Mouse (Mus musculus) small intestine, adult 2 months (tissue): ENCODE data around the gene Rxfp1. TPM values are rescaled to one million over a fixed set of nuclear protein-coding genes. Genes with fewer than 3 reads are reported as not detected.
A peak's percentile ranks its signal among the peaks of the same experiment; 100 is the strongest.

ENCODE experiments used
- H3K27ac ChIP-seq: fragments of 200-500 bp; 2 replicates; pipeline ENCODE4 v1.5.1; 2012; ENCODE audit warnings: low read depth, low read length, control low read depth, inconsistent platforms; ENCODE audit not compliant: insufficient read depth
- H3K27me3 ChIP-seq: fragments of 200-500 bp; 2 replicates; pipeline ENCODE4 v1.6.1; 2012; ENCODE audit warnings: mild to moderate bottlenecking, moderate library complexity, low read length, inconsistent platforms; ENCODE audit not compliant: control insufficient read depth, insufficient read depth
- H3K36me3 ChIP-seq: fragments of 200-500 bp; 2 replicates; pipeline ENCODE4 v1.6.1; 2012; ENCODE audit warnings: mild to moderate bottlenecking, low read length, control low read depth, inconsistent platforms; ENCODE audit not compliant: control insufficient read depth, insufficient read depth
- H3K4me1 ChIP-seq: fragments of 200-500 bp; 2 replicates; pipeline ENCODE4 v1.6.1; 2012; ENCODE audit warnings: low read length, inconsistent platforms, mixed read lengths; ENCODE audit not compliant: control insufficient read depth, insufficient read depth, insufficient read length
- H3K4me3 ChIP-seq: fragments of 200-500 bp; 2 replicates; pipeline ENCODE4 v1.5.1; 2012; ENCODE audit warnings: low read depth, mild to moderate bottlenecking, control low read depth, inconsistent platforms, low read length, moderate library complexity
- CTCF ChIP-seq: fragments of 200-500 bp; IDR thresholded peaks from 2 replicates; pipeline ENCODE4 v1.5.1; 2012; ENCODE audit warnings: low read depth, mild to moderate bottlenecking, control low read depth, inconsistent platforms, low read length, moderate library complexity, mixed read lengths; ENCODE audit not compliant: insufficient replicate concordance, insufficient read length; ENCODE audit errors: extremely low read depth
- POLR2A ChIP-seq: fragments of 200-500 bp; IDR thresholded peaks from 2 replicates; pipeline ENCODE4 v1.6.1; 2012; ENCODE audit warnings: low read depth, mild to moderate bottlenecking, control low read depth, inconsistent platforms, low read length, moderate library complexity
- WGBS: fragments of 180-500 bp; shearing (Covaris S2); methylation state at CpG from one replicate; pipeline ENCODE4 v1.1.7; 2018; 5-methylcytosine and 5-hydroxymethylcytosine counted together
- polyA plus RNA-seq: library from polyadenylated mRNA; depleted of rRNA; stranded (reverse); fragments of >200 nt; gene quantifications from 2 replicates; pipeline ENCODE4 v1.2.3, GENCODE M21; 2012; rRNA removed

Rxfp1 gene
- polyA plus RNA-seq, 1 experiment: not detected

DNA sequence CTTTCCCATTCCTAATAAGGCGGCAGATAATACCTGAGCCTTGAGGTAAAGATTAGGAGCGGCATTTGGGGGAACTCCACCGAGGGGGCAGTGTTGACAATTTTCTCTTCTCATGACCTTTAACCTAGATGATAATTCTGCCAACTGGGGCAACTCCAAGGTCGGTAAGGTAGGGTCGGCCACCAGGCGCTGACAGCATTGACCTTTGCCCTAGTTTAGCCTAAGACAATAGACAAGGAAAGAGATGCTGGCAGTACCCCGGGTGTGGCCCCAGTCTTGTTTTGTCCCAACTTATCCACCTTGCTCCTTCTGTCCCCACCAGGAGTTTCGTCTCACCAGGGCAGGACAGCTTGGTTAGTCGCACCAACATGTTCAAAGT, 109.5 kb downstream of the Rxfp1 start:
- Histone ChIP-seq H3K4me1 (peaks cover 3% of the 10 kb centered on the region), H3K4me3 (peak overlapping the region; percentile 76), H3K27ac (peak overlapping the region; percentile 80), H3K36me3 (0 out of 2 replicates have a peak, but pooled peaks cover 1% of the 10 kb centered on the region), H3K27me3 (no peaks in the 10 kb centered on the region)
- under 1% methylated on average over 9 of the region's 9 CpGs for WGBS
- TF ChIP-seq CTCF (no peak), POLR2A (no peak)

DNA sequence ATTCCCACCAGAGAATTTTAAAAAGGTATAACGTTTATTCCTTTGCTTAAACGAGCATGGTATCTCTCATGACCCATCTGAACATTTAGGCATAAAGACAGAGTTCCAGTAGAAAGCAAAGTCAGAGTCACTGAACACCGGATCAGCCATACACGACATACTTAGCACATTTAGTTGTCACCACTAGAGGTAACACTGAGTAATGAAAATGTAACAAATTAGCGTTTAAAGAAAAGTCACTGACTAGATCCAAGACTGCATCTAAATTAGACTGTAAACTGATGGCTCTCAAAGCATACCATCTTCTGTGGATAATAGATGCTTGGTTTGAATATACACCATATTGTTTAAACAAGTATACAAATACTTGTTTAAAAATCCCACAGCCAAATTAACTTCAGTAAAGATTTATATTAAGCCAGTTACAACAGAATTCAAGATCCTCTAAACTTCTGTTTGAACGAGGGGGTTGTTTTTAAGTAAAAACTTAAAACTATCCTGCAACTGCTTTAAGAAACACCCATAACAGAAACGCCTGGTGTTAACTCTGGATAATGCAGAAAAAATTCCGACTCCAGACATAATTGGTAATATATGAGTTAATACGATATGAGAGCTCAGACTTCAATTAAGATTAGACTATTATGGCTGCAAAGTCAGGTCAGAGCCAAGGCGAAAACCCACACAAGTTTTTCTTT, 110.0 kb downstream of the Rxfp1 start:
- peaks cover 3% of the 10 kb centered on the region; the same call in 1 of the 2 replicates for H3K36me3 ChIP-seq
- WGBS: 4% methylated on average over 10 of the region's 10 CpGs
- TF ChIP-seq POLR2A (no peak), CTCF (no peak)
- H3K27ac ChIP-seq: peak overlapping the region; percentile 80
- H3K4me1 ChIP-seq: peaks cover 3% of the 10 kb centered on the region
- no peaks in the 10 kb centered on the region for H3K27me3 ChIP-seq
- H3K4me3 ChIP-seq: peak overlapping the region; percentile 76; the same call in 1 of the 2 replicates

DNA sequence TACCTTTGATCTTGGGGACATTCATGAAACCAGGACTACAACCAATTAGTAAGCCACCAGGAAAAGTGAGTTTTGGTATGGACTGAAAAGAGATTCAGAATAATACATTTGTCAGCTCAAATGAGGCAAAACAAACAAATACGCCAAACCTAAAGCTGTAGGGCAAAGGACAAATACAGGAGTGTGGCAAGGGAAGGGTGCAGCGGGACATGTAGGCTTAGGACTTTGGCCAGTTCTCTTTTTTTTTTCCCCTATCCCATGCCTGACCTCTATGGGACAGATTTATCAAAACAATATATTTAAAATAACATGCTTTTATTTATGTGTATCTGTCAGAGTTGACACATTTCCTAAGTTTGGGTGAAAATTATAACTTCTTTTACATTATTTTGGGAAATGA, 127.8 kb downstream of the Rxfp1 start:
- WGBS: 71% methylated on average over 2 of the region's 2 CpGs
- peaks cover 38% of the 10 kb centered on the region for H3K36me3 ChIP-seq
- TF ChIP-seq CTCF (no peak), POLR2A (no peak)
- H3K4me1 ChIP-seq: no peaks in the 10 kb centered on the region
- H3K4me3 ChIP-seq: no peak overlapping the region
- H3K27me3 ChIP-seq: no peaks in the 10 kb centered on the region
- no peak overlapping the region for H3K27ac ChIP-seq

DNA sequence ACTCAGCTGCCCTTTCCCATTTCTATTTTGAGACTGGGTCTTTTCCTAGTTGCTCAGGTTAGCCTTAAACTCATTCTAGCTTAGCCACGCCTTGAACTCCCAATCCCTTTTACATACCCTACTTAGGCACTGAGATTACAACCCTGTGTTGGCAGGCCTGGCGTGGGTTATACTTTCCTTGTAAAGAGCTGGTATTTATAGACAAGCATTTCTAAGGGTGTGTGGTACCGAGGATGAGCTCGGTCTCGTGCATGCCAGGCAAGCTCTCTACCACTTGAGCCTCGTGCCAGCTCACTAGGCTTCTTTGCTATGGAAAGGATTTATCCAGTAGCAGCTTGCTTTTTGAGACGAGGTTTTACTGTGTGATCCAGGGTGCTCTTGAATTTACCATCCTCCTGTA, 142.2 kb downstream of the Rxfp1 start:
- Histone ChIP-seq H3K27ac (no peak overlapping the region), H3K36me3 (peaks cover 33% of the 10 kb centered on the region), H3K27me3 (no peaks in the 10 kb centered on the region), H3K4me3 (no peak overlapping the region), H3K4me1 (no peaks in the 10 kb centered on the region)
- TF ChIP-seq CTCF (no peak), POLR2A (no peak)
- WGBS: 88% methylated on average over 7 of the region's 7 CpGs

DNA sequence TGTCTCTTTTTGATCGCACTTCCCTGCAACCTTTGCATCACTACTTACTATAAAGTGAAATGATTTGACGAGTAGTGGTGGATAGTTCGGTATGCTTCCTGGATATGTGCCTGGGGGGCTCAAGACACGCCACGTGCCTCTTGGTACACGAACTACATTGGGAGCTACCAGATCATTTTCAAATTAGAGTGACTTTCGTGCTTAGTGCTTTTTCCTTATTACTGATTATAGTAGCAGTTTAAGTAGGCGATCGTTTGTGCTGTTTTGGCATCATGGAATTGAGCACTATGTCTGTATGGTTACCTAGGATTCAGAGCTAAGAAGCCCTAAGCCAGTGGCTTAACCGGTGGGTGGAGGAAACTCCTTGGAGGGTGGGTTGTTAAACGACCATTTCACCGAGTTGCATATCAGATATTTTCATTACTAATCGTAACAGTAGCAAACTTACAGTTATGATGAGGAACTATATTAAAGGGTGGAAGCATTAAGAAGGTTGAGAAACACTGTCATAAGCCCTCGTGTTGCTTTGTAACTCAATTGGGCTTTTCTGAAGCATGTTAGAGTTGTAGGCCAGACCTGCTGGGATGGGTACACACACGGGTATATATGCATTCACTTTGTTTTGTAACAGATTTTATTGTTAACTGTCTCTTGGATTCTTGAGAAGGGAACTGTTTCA, 145.7 kb downstream of the Rxfp1 start:
- Histone ChIP-seq H3K27me3 (no peaks in the 10 kb centered on the region), H3K36me3 (peaks cover 17% of the 10 kb centered on the region), H3K4me1 (peaks cover under 1% of the 10 kb centered on the region; the same call in 1 of the 2 replicates), H3K27ac (no peak overlapping the region), H3K4me3 (peak overlapping the region; percentile 93)
- WGBS: under 1% methylated on average over 15 of the region's 15 CpGs
- TF ChIP-seq CTCF: no peak

Other genes with a start within 250 kb of the Rxfp1 start
- gene Fnip2, start 170.1 kb downstream of the Rxfp1 start, polyA plus RNA-seq: 1.2 and 1.6 TPM in 2 replicates
- gene Ppid, start 146.5 kb downstream of the Rxfp1 start, polyA plus RNA-seq: 0.50 and 0.86 TPM in 2 replicates
- gene 4930579G24Rik, start 108.8 kb downstream of the Rxfp1 start, polyA plus RNA-seq: 0.50 and 0.57 TPM in 2 replicates
- 12.9 and 75.5 TPM in 2 replicates for gene Etfdh, start 108.4 kb downstream of the Rxfp1 start, polyA plus RNA-seq
- gene Tmem144, start 114.9 kb upstream of the Rxfp1 start, polyA plus RNA-seq: 0.88 and 7.7 TPM in 2 replicates
- 1.2 and 1.7 TPM in 2 replicates for gene Fam198b, start 146.7 kb upstream of the Rxfp1 start, polyA plus RNA-seq